Mouse (Mus musculus) large intestine, adult 2 months (tissue): ENCODE data around the gene Med25. TPM values are rescaled to one million over a fixed set of nuclear protein-coding genes. Genes with fewer than 3 reads are reported as not detected.

Experiments used
- DNase-seq: peaks from one replicate; pipeline ENCODE4 v3.0.0-alpha.2; 2012; ENCODE audit warnings: low read depth, low spot score
- WGBS: fragments of 180-500 bp; shearing (Covaris S2); methylation state at CpG from one replicate; pipeline ENCODE4 v1.1.7; 2018; 5-methylcytosine and 5-hydroxymethylcytosine counted together
- polyA plus RNA-seq: library from polyadenylated mRNA; depleted of rRNA; stranded (reverse); fragments of >200 nt; gene quantifications from 2 replicates; pipeline ENCODE4 v1.2.3, GENCODE M21; 2012

The Med25 gene
- polyA plus RNA-seq, 1 experiment = 69.4 TPM

DNA sequence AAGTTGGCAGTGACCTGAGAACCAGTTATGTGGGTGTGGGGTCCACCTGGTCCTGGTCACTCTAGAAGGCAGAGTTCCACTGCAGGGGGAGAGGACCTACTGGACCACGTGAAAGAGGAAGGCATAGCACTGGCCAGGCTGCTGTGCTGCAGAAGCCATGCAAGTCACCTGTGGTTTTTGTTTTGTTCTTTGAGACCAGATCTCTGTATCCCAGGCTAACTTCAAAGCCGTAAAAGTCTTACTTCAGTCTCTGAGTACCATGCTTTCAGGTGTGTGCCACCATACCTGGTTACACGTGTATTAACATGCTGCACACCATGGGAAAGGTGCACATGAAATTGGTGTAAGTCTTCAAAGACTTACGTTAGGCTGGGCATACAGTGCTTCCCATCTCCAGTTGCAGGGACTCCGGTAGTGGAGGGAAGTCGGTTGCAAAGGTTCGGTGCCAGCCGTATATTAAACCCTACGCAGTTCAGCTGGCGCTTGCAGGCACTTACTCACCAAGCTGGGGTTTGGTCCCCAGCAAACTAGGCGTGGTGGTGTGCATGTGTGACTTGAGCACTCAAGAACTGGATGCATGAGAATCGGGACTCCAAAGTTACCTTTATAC is 40.8 kb downstream of the Med25 start:
- WGBS = 87% methylated on average over 12 of the region's 12 CpGs
- DNase-seq = no peak

DNA sequence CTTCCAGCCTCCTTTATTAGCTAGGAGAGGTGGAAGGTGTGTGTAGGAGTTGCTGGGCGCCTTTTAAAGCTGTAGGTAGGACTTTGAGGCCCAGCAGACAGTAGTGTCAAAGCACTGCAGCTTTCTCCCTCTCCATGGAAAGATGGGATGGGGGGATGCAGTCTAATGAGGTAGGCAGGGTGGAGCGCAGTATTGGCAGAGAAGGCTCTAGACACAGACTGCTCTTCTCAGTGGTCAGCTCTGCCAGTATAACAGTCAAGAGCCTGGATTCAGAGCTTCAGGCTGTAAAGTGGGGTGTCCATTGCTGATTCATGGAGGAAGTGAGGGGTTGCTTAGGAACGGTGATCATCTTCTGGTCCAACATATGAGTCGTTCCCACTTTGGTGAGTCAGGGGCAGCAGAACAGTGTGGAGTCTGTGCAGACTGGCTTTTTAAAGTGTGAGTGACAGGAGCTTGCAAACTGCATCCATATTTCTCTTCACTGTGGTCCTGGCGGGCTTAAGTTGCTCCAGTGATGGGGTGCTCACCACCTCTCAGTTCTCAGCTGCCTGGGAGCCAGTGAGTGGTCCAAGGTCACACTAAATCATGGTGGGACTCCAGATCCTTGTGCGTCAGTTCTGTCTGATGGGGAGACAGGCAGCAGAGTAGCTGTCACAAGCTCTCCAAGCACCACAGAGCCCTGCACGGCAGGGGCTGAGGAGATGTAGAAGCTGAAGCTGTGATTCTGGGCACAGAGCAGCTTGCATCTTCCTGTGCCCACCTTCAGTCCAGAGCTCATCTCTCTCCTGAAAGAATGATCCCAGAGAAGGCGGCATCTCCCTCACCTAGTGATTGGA is 41.5 kb downstream of the Med25 start:
- DNase-seq = no peak
- WGBS = 64% methylated on average over 8 of the region's 8 CpGs

DNA sequence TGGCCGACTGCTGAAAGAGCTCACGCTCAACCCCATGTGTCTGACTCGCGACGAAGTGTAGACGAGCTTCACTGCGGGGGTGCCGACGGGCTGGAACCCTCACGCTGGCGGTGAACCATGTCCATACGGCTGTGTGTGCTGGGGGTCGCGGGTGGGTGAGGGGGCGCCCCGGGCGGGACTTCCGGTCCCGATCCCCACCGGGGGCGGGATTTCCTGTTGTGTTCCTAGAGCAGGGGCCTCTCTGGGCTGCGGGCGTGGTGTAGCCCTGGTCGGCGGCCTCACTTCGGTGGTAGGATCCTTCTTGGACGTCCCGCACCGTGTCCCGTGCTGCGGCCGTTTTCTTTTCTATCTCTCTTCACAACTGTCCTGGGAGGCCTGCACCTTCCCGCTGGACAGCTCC is 42.4 kb downstream of the Med25 start:
- under 1% methylated on average over 33 of the region's 33 CpGs for WGBS
- no peak for DNase-seq

DNA sequence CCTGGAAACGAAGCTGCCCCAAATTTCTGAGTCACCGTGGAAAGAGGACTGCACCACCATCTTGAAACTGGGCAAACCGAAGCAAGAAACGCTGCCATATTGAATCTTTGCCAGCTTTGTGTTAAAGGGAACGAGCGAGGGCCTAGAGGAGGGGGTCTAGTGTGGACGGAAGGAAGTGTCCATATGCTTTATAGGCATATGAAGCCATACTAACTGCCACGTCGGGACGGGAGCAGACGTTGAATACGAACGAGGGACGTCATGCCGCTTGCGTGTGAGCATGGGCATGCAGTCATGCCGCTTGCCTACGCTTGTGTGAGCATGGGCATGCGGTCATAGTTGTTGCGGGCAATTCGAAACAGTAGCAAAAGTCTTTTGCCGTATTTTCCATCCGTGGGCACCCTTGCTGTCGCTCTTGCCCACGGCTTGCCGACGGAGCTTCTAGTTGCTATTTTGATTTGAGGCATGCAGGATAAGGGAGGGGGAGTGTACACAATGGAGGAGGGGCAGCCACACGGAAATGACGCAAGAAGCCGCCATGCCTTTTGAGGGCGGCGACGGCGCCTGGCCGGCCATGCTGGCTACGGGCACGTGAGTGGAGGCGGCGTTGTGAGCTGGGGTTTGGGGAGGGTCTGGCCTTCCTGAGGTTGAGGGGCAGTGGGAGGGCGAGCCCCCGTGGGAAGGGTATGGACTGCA is 42.9 kb downstream of the Med25 start:
- under 1% methylated on average over 41 of the region's 41 CpGs for WGBS
- no peak for DNase-seq

DNA sequence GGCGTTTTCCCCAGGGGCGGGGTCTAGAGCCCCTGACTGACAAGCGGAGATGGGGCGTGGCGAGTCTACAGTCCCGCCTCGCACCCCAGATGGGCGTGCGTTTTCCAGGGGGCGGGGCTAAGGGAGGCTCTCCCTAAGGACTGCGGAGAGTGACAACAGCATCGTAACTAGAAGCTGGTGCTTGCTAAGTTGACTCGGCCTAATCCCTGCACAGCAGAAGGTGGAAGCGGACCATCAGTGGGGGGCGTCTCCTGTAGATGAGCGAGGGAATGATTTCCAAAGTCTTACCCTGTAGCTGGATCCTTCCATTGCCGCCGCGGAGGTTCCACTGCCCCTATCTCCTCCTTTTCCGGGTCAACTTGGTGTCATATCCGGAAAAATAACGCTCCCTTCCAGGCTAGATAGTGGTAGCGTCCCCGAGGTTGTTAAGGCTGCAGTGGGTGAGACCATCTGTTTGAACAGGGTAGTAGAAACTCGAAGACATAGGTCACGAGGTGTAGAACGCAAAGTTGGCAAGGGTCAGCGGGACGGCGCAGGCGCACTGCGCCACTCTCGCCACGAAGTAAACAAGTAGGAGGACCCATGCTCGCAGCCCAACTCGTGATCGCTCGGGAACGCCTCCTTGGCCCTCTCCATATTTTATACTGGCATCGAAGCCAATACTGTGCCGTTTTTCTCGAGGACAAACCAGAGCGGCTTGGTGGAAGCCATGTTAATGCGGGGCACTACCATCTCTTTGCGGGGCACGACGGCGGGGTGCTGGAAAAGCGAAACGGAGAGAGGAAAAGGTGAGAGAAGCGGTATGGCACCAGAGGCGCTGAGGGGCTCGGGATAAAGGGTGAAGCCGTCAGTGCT is 43.7 kb downstream of the Med25 start, which contains the start of the genes Akt1s1 and Tbc1d17:
Gene Akt1s1 (plus strand): TSS at position 431 of the 855 bp plus-strand sequence.
Gene Tbc1d17 (minus strand): TSS at position 519 of the 855 bp plus-strand sequence.
- peak; percentile 95 for DNase-seq
- WGBS = under 1% methylated on average over 54 of the region's 54 CpGs

DNA sequence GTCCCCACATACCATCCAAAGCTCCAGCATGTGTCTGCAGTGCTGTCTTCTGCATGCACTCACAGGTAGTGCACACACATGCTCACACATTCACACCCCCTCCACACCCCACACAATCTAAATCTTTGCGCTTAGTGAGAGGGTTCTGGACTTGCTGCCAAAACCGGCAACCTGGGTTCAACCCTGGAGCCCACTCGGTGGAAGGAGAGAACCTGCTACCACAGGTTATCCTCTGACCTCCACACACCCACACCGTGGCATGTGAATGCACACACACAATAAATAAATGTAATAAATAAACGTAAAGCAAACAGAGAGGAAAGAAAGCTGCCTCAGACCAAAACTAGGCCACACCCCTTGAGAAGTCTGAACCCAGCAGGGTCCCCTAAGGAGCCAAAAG is 44.7 kb downstream of the Med25 start:
- no peak for DNase-seq
- WGBS = 38% methylated on average over 5 of the region's 5 CpGs

DNA sequence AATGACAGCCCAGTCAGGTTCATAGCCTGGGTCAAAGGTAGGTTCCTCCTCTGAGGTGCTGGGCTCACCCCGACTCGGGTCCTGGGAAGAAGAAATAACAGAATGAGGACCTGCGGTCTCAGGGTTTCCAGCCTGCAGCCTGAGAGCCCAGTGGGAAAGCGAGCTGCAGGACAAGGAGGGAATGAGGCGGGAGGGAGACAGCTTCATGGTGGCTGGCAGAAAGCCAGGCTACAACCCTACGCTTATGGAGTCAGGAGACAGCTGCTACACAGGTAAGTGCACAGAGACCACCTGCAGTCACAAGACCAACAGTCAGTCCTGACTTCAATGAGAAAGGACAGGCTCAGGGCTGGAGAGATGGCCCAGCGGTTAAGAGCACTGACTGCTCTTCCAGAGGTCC is 45.7 kb downstream of the Med25 start:
- no peak for DNase-seq
- 89% methylated on average over 7 of the region's 7 CpGs for WGBS

DNA sequence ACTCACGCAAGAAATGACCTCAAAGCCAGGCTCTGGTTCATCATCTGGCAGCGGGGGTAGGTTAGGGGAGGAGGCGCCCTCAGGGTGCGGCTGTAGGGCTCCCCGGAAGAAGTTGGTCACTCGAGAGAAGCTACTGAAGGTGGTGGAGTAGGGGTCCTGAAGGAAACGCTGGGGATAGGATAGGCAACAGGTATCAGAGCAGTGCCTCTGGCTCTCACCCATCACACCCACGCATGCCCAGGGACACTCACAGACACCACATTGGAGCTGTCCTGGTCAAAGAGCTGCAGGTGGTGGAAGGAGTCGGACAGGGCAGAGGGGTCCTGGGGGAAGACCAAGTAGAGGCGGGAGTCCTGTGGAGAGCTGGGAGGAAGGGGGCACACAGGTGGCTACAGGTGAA is 47.5 kb downstream of the Med25 start:
- 92% methylated on average over 10 of the region's 10 CpGs for WGBS
- DNase-seq = no peak

DNA sequence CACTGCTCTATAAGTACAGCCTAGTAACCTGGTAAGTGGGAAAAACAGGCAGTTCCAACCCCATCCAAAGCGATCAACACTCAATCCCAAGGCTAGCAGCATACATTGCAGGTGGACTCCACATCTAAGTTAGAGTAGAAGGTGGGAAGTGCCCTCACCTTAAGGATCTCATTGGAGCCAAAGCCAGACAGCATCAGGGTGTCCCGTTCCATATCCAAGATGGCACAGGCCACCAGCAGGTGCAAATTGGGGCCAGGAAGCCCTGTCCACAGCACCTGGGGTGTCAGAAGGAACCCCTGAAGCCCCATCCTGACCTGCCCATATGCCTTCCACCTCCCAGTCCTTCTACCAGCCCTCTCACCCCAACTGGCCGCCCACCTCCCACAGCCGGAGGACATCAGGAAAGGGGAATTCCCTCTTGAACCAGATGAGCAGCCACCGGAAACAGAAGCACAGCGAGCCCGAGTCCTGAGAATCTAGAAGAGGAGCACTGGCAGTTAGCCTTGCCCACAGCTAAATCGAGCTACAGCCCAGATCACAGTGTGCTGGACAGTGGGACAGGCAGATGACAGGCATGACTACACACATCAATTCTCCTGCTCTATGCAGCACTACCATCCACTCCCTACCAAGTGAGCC is 50.6 kb downstream of the Med25 start:
- DNase-seq = no peak
- WGBS = 89% methylated on average over 8 of the region's 8 CpGs

DNA sequence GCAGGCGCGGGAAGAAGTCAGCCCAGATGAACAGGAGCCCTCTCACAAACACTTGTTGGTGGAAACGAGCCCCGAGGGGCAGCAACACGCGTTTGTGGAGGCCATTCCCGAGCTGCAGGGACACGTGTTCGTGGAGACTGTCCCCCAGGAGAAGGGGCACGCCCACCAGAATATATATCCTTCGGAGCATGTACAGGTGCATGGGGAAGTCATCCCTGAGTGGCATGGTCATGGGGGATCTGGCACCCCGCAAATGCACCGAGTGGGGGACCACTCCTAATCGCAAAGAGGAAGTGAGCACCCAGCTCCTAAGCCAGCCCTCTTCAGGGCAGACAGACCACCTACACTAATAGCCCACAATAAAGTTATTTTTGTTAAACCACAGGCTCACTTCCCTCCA is 52.1 kb downstream of the Med25 start:
- WGBS = 61% methylated on average over 14 of the region's 14 CpGs
- DNase-seq = no peak

DNA sequence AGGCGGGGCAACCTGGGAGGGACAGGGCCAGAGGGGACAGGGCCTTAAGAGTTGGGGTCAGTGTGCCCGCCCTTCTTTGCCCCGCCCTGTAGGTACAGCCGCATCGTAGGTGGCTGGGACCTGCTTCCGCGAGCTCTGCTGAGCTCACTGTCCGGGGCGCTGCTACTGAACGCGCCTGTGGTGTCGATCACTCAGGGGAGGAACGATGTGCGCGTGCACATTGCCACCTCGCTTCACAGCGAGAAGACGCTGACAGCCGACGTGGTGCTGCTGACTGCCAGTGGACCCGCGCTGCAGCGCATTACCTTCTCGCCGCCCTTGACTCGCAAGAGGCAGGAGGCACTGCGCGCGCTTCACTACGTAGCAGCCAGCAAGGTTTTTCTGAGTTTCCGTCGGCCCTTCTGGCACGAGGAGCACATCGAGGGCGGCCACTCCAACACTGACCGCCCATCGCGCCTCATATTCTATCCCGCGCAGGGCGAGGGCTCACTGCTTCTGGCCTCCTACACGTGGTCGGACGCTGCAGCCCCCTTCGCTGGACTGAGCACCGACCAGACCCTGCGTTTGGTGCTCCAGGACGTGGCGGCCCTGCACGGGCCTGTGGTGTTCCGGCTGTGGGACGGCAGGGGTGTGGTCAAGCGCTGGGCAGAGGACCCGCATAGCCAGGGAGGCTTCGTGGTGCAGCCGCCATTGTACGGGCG is 52.9 kb downstream of the Med25 start:
- no peak for DNase-seq
- WGBS = 9% methylated on average over 58 of the region's 58 CpGs

DNA sequence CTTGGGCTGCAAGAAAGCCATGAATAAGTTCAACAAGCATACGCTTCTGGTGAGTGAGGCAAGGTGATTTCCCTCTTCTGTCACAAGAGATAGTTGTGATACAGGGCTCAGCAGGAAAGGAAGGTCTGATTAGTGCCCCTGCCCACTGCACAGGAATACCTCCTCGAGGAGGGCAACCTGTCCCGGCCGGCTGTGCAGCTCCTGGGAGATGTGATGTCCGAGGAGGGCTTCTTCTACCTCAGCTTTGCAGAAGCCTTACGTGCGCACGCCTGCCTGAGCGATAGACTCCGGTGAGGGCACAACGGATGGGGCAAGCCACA is 53.4 kb downstream of the Med25 start:
- 42% methylated on average over 11 of the region's 11 CpGs for WGBS
- DNase-seq = no peak

DNA sequence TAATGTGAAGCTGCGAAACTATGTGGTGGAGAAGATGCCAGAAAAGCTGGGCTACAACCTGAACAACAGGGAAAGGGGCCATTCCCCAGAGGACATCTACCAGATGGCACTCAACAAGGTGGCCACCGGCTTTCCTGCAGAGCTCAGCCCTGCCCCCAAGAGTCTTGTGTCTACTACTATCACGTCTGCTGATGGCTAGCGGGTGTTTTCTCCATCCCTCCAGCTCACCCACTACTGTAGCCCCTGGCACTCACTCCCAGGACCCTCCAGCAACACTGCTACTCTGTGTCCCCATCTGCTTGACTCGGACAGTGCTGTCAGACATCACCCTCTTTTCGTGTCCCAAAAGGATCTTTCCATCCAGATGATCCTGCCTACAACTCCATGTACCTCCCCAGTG is 54.4 kb downstream of the Med25 start:
- whole genome bisulfite sequencing = 91% methylated on average over 6 of the region's 6 CpGs
- DNase-seq = no peak

DNA sequence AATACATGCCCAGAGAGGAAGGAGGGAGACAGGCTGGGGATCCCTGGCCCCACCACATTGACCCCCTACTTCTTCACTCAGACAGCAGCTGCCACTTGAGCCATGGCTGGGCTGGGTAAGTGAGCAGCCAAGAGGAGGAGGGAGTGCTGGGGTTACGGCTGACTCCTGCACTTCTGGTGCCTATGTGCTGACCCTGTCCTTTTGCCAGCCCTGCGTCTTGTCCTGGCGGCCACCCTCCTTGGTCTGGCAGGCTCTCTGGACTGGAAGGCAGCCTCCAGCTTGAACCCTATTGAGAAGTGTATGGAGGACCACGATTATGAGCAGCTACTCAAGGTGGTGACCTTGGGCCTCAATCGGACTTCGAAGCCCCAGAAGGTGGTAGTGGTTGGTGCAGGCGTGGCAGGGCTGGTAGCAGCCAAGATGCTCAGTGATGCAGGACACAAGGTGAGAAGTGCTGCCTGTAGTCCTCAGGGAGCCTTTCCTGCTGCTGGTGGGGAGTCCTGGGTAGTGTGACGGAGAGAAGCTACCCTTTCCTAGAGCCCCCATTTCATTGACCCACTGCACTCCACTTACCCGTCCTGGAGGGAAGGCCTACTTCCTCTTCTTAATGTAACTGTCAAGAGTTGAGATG is 56.0 kb downstream of the Med25 start:
- DNase-seq = no peak
- 77% methylated on average over 9 of the region's 9 CpGs for WGBS

DNA sequence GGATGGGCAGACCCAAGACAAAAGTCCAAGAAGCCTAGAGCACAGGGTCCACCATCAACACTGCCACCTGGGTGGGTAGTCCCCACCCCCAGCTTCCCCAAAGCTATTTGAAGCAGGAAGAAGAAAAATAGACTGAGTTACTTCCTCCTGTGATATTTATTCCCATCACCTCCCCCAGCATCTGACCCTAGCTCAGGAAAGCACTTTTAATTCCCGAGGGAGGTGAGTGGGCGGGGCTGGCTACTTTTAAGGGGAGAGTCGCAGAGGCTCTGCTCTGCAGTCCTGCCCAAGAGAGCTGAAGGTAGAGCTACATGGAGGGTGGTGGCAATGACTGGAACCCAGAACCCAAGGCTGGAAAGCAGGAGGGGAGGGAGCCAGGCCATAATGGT is 56.5 kb downstream of the Med25 start:
- WGBS = 28% methylated on average over 3 of the region's 3 CpGs
- DNase-seq = no peak

DNA sequence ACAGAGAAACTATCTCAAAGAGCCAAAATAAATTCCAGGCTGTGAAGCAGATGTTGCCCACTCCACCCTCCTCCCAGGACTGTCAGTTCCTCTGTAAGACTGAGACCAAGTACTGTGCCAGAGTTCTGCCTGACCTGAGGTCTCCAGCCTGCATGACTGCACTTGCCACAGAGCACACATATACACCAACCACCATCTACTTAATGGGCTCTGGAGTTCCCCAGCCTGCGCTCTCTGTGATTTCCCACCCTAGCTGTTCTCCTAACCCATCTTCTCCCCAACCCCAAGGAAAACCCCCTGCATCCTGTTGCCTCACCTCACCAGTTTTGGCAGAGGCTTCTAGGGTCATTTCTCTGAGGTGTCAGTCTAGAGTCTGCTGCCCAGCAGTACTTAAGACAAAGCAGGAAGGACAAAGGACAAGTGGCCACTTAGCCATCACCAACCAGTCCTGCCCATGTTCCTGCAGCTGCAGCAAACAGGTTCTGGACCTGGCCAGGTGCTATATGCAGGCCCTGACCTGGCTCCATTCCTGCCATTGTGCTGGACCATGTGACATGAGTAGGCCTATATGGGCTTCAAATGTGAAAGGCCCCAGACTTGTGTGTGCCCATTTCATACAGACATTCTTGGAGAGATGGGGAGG is 57.0 kb downstream of the Med25 start:
- 83% methylated on average over 1 of the region's 1 CpGs for WGBS
- no peak for DNase-seq

DNA sequence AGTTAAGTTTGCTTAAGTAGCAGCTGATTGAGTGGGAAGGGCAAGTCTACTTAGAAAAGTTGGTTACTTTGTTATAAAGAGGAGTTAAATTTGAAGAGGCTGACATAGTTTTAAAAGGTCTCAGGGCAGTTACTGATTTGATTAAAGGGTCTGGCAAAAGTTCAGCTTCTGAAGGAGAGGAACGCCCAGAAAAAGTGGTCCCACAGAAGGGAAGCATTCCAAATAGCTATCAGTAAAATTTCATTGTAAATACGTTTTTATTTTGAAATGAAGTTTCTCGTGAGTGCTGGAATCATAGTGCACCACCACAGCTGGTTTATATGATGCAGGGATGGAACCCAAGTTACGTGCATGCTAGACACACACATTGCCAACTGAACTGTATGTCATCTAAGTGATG is 59.7 kb downstream of the Med25 start:
- DNase-seq = no peak
- WGBS = 22% methylated on average over 4 of the region's 4 CpGs

DNA sequence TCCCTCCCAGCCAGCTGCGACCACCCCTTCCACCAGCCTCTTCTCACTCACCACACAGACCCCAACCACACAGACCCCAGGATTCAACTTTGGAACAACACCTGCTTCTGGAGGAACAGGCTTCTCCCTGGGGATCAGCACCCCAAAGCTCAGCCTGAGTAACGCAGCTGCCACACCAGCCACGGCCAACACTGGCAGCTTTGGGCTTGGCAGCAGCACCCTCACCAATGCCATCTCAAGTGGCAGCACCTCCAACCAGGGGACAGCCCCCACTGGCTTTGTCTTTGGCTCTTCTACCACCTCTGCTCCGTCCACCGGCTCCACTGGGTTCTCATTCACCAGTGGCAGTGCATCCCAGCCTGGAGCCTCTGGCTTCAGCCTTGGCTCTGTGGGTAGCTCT is 63.8 kb downstream of the Med25 start:
- 80% methylated on average over 5 of the region's 5 CpGs for WGBS
- DNase-seq = no peak
